Mouse (Mus musculus): Measurements from ENCODE around the gene Hsph1. TPM values are rescaled to one million over a fixed set of nuclear protein-coding genes. Genes with fewer than 3 reads are reported as not detected.

Gene Hsph1
- total and polyA plus RNA-seq, 3 experiments = 30.2 to 145 (median 75.9) TPM

GRCm38 (mm10) chr5:149611476-149612164, 24.6 kb downstream of the Hsph1 start:
- peaks cover 31% of the 10 kb centered on the region for H3K36me3 ChIP-seq (replicated peaks)
- H3K9me3 ChIP-seq (replicated peaks) = no peaks in the 10 kb centered on the region
- TF ChIP-seq GATA1 (IDR thresholded peaks at IDR 0.05; ENCODE audit: borderline replicate concordance, low read length) (no peak), POLR2AphosphoS5 (IDR thresholded peaks at IDR 0.05; ENCODE audit: insufficient replicate concordance, low read depth, low read length) (no peak), GATA2 (IDR thresholded peaks at IDR 0.05; ENCODE audit: borderline replicate concordance, low read depth, low read length) (no peak), TAL1 (conservative IDR thresholded peaks at IDR 0.05; ENCODE audit: low read depth, low read length) (no peak), CTCF (IDR thresholded peaks at IDR 0.05; ENCODE audit: low read depth, low read length) (no peak)
- H3K4me3 ChIP-seq (ENCODE audit: low read depth, low read length) = no peak overlapping the region
- 0 out of 2 replicates have a peak, but pooled peaks cover 2% of the 10 kb centered on the region for H3K27me3 ChIP-seq (ENCODE audit: insufficient read depth, low read length)
- peaks cover 4% of the 10 kb centered on the region; the same call in 1 of the 2 replicates for H3K4me1 ChIP-seq (ENCODE audit: insufficient read depth, low read depth, low read length)
- no peak for DNase-seq (ENCODE audit: low spot score)
- no peak for ATAC-seq (ENCODE audit: extremely low read depth, insufficient number of reproducible peaks, low FRiP score, poor library complexity, severe bottlenecking)

GRCm38 (mm10) chr5:149607083-149607720, 29.0 kb downstream of the Hsph1 start:
- DNase-seq (ENCODE audit: low spot score) = no peak
- Histone ChIP-seq H3K36me3 (replicated peaks) (no peaks in the 10 kb centered on the region), H3K9me3 (replicated peaks) (no peaks in the 10 kb centered on the region), H3K4me3 (ENCODE audit: low read depth, low read length) (no peak overlapping the region), H3K4me1 (ENCODE audit: insufficient read depth, low read depth, low read length) (no peaks in the 10 kb centered on the region), H3K27me3 (ENCODE audit: insufficient read depth, low read length) (0 out of 2 replicates have a peak, but pooled peaks cover 2% of the 10 kb centered on the region)
- ATAC-seq (ENCODE audit: extremely low read depth, insufficient number of reproducible peaks, low FRiP score, poor library complexity, severe bottlenecking) = no peak
- TF ChIP-seq CTCF (IDR thresholded peaks at IDR 0.05; ENCODE audit: low read depth, low read length) (no peak), GATA1 (IDR thresholded peaks at IDR 0.05; ENCODE audit: borderline replicate concordance, low read length) (no peak), TAL1 (conservative IDR thresholded peaks at IDR 0.05; ENCODE audit: low read depth, low read length) (no peak), POLR2AphosphoS5 (IDR thresholded peaks at IDR 0.05; ENCODE audit: insufficient replicate concordance, low read depth, low read length) (no peak), GATA2 (IDR thresholded peaks at IDR 0.05; ENCODE audit: borderline replicate concordance, low read depth, low read length) (no peak)

GRCm38 (mm10) chr5:149603241-149603640, 32.9 kb downstream of the Hsph1 start:
- no peaks in the 10 kb centered on the region for H3K4me1 ChIP-seq (ENCODE audit: insufficient read depth, low read depth, low read length)
- H3K36me3 ChIP-seq (replicated peaks) = no peaks in the 10 kb centered on the region
- H3K4me3 ChIP-seq (ENCODE audit: low read depth, low read length) = no peak overlapping the region
- DNase-seq (ENCODE audit: low spot score) = no peak
- no peaks in the 10 kb centered on the region for H3K27me3 ChIP-seq (ENCODE audit: insufficient read depth, low read length)
- no peak for ATAC-seq (ENCODE audit: extremely low read depth, insufficient number of reproducible peaks, low FRiP score, poor library complexity, severe bottlenecking)
- no peak for TF ChIP-seq GATA2 (IDR thresholded peaks at IDR 0.05; ENCODE audit: borderline replicate concordance, low read depth, low read length)
- no peak for TF ChIP-seq POLR2AphosphoS5 (IDR thresholded peaks at IDR 0.05; ENCODE audit: insufficient replicate concordance, low read depth, low read length)
- TF ChIP-seq CTCF (IDR thresholded peaks at IDR 0.05; ENCODE audit: low read depth, low read length) = no peak
- TF ChIP-seq GATA1 (IDR thresholded peaks at IDR 0.05; ENCODE audit: borderline replicate concordance, low read length) = no peak
- TF ChIP-seq TAL1 (conservative IDR thresholded peaks at IDR 0.05; ENCODE audit: low read depth, low read length) = no peak
- no peaks in the 10 kb centered on the region for H3K9me3 ChIP-seq (replicated peaks)

- Histone ChIP-seq H3K4me3 (ENCODE audit: low read depth, low read length) (no peak overlapping the region), H3K36me3 (replicated peaks) (no peaks in the 10 kb centered on the region), H3K27me3 (ENCODE audit: insufficient read depth, low read length) (peaks cover 2% of the 10 kb centered on the region; the same call in 1 of the 2 replicates), H3K4me1 (ENCODE audit: insufficient read depth, low read depth, low read length) (no peaks in the 10 kb centered on the region), H3K9me3 (replicated peaks) (no peaks in the 10 kb centered on the region)
- no peak for ATAC-seq (ENCODE audit: extremely low read depth, insufficient number of reproducible peaks, low FRiP score, poor library complexity, severe bottlenecking)
- no peak for DNase-seq (ENCODE audit: low spot score)
- TF ChIP-seq GATA2 (IDR thresholded peaks at IDR 0.05; ENCODE audit: borderline replicate concordance, low read depth, low read length) (no peak), POLR2AphosphoS5 (IDR thresholded peaks at IDR 0.05; ENCODE audit: insufficient replicate concordance, low read depth, low read length) (no peak), TAL1 (conservative IDR thresholded peaks at IDR 0.05; ENCODE audit: low read depth, low read length) (no peak), GATA1 (IDR thresholded peaks at IDR 0.05; ENCODE audit: borderline replicate concordance, low read length) (no peak), CTCF (IDR thresholded peaks at IDR 0.05; ENCODE audit: low read depth, low read length) (no peak)
Observed at GRCm38 (mm10) chr5:149601996-149602395, 34.2 kb downstream of the Hsph1 start.

GRCm38 (mm10) chr5:149597351-149597750, 38.8 kb downstream of the Hsph1 start:
- H3K4me1 ChIP-seq (ENCODE audit: insufficient read depth, low read depth, low read length) = no peaks in the 10 kb centered on the region
- peaks cover 2% of the 10 kb centered on the region; the same call in 1 of the 2 replicates for H3K27me3 ChIP-seq (ENCODE audit: insufficient read depth, low read length)

GRCm38 (mm10) chr5:149594215-149594614, 42.0 kb downstream of the Hsph1 start:
- TF ChIP-seq TAL1 (conservative IDR thresholded peaks at IDR 0.05; ENCODE audit: low read depth, low read length) (no peak), GATA2 (IDR thresholded peaks at IDR 0.05; ENCODE audit: borderline replicate concordance, low read depth, low read length) (no peak), POLR2AphosphoS5 (IDR thresholded peaks at IDR 0.05; ENCODE audit: insufficient replicate concordance, low read depth, low read length) (no peak), CTCF (IDR thresholded peaks at IDR 0.05; ENCODE audit: low read depth, low read length) (no peak), GATA1 (IDR thresholded peaks at IDR 0.05; ENCODE audit: borderline replicate concordance, low read length) (no peak)
- ATAC-seq (ENCODE audit: extremely low read depth, insufficient number of reproducible peaks, low FRiP score, poor library complexity, severe bottlenecking) = no peak
- peaks cover 2% of the 10 kb centered on the region; the same call in 1 of the 2 replicates for H3K27me3 ChIP-seq (ENCODE audit: insufficient read depth, low read length)

More at GRCm38 (mm10) chr5:149597351-149597750, 38.8 kb downstream of the Hsph1 start:
- Histone ChIP-seq H3K4me3 (ENCODE audit: low read depth, low read length) (no peak overlapping the region), H3K36me3 (replicated peaks) (no peaks in the 10 kb centered on the region), H3K9me3 (replicated peaks) (peaks cover 8% of the 10 kb centered on the region)
- TF ChIP-seq CTCF (IDR thresholded peaks at IDR 0.05; ENCODE audit: low read depth, low read length) (no peak), GATA2 (IDR thresholded peaks at IDR 0.05; ENCODE audit: borderline replicate concordance, low read depth, low read length) (no peak), GATA1 (IDR thresholded peaks at IDR 0.05; ENCODE audit: borderline replicate concordance, low read length) (no peak), TAL1 (conservative IDR thresholded peaks at IDR 0.05; ENCODE audit: low read depth, low read length) (no peak), POLR2AphosphoS5 (IDR thresholded peaks at IDR 0.05; ENCODE audit: insufficient replicate concordance, low read depth, low read length) (no peak)
- DNase-seq (ENCODE audit: low spot score) (no peak), ATAC-seq (ENCODE audit: extremely low read depth, insufficient number of reproducible peaks, low FRiP score, poor library complexity, severe bottlenecking) (no peak)

More at GRCm38 (mm10) chr5:149594215-149594614, 42.0 kb downstream of the Hsph1 start:
- H3K4me3 ChIP-seq (ENCODE audit: low read depth, low read length) = no peak overlapping the region
- H3K36me3 ChIP-seq (replicated peaks) = no peaks in the 10 kb centered on the region
- DNase-seq (ENCODE audit: low spot score) = no peak
- peaks cover 8% of the 10 kb centered on the region for H3K9me3 ChIP-seq (replicated peaks)
- H3K4me1 ChIP-seq (ENCODE audit: insufficient read depth, low read depth, low read length) = no peaks in the 10 kb centered on the region; the same call in 1 of the 2 replicates

Data from G1E (cell line).